Mouse (Mus musculus): ENCODE data around the gene Bsn. TPM values are rescaled to one million over a fixed set of nuclear protein-coding genes. Genes with fewer than 3 reads are reported as not detected.

Gene Bsn
- polyA plus RNA-seq, 1 experiment from 2014 or later, result 7.0 TPM

DNA sequence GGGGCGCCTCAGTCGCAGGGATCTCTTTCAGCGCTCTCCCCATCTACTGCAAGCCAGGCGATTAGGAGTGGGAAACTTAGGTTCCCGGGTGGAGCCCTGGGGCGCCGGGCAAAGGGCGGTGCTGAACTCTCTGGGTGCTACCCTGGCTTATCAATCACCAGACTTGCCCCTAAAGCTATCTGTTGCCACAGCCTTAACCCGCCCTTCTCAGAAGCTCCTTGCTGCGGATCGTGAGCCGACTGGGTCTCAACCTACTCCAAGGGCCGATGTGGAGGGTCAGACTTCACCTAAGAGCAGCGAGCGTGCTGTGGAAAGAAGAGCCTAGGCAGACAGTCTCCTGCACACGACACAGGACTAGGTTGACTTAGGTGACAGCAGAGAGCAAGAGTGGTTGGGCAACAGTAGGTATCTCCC, 95.2 kb downstream of the Bsn start:
- under 1% methylated on average over 16 of the region's 16 CpGs for WGBS
- Histone ChIP-seq H3K4me1 (replicated peaks) (peaks cover 34% of the 10 kb centered on the region), H3K27ac (replicated peaks) (peak overlapping the region; percentile 80), H3K4me3 (peak overlapping the region; percentile 77), H3K9ac (peak overlapping the region; percentile 87), H3K4me2 (peak overlapping the region; percentile 91), H3K27me3 (no peaks in the 10 kb centered on the region), H3K9me3 (no peaks in the 10 kb centered on the region), H3K36me3 (peaks cover 52% of the 10 kb centered on the region)
- peak; percentile 55 for ATAC-seq (ENCODE audit: low read depth)

DNA sequence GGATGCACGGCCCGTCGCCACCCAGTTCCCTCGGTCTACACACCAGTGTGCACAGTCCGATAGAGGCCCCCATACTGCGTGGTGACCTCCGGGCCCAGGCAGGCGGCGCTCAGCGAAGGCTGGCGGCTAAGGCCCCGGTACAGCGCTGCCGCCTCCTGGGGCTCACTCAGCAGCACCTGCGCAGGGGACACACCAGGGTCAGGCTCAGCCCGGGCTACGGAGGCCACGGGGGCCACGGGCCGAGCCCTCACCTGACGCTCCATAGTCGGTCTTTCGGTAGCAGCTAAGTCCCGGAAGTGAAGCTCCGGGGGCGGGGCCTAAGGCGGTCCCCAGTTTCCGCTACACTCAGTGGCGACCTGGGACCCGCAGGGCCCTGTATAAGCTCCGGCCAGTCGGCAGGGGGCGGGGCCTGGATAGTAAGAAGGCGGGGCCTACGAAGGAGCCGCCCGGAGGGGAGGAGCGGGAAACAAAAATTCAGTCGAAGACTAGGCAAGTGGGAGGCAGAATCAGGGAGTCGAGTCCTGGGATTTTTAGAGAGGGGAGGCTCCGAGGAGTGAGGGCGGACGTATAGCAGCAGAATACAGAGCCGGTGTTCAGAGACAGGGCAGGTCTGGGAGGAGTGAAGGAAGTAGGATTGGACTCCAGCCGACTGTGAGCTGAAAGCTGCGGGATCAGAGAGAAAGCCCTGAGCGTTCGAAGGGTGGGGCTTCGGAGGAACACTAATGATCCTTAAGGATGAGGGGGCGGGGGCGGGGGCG, 95.8 kb downstream of the Bsn start, which contains the start of gene Apeh:
Apeh (minus strand) TSS at position 423 of the 758 bp plus-strand sequence.
- Histone ChIP-seq H3K36me3 (peaks cover 52% of the 10 kb centered on the region), H3K9ac (peak within 1 kb of the TSS; percentile 87), H3K4me1 (replicated peaks) (peaks cover 34% of the 10 kb centered on the region), H3K9me3 (no peaks in the 10 kb centered on the region), H3K4me3 (peak within 1 kb of the TSS; percentile 77), H3K4me2 (peak within 1 kb of the TSS; percentile 91), H3K27me3 (no peaks in the 10 kb centered on the region), H3K27ac (replicated peaks) (peak within 1 kb of the TSS; percentile 80)
- peak; percentile 94 for ATAC-seq (ENCODE audit: low read depth)
- under 1% methylated on average over 52 of the region's 52 CpGs for WGBS

DNA sequence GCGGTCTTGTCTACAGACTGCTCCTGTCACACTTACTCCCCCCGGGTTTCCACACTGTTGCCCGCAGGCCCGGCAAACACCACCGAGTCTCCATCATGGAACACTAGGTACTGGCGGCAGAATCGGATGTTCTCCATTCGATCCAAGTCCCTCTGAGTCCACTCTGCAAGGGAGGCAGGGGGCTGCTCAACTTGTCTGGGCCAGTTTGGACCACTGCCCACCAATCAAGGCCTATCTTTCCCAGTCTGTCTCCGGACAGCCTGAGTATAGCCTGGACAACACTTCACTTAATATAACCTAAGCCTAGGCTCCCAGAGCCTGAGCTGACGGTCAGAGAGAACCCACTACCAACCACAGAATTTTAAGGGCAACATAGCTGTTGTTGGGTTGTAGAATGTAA, 96.6 kb downstream of the Bsn start:
- H3K4me3 ChIP-seq, result peak overlapping the region; percentile 77
- H3K27ac ChIP-seq (replicated peaks), result peak overlapping the region; percentile 80; the same call in 1 of the 2 replicates
- H3K4me1 ChIP-seq (replicated peaks), result peaks cover 34% of the 10 kb centered on the region
- peaks cover 52% of the 10 kb centered on the region for H3K36me3 ChIP-seq
- no peaks in the 10 kb centered on the region for H3K27me3 ChIP-seq
- no peak for ATAC-seq (ENCODE audit: low read depth)
- peak overlapping the region; percentile 91 for H3K4me2 ChIP-seq
- 74% methylated on average over 10 of the region's 10 CpGs for WGBS
- no peaks in the 10 kb centered on the region for H3K9me3 ChIP-seq
- H3K9ac ChIP-seq, result peak overlapping the region; percentile 87

DNA sequence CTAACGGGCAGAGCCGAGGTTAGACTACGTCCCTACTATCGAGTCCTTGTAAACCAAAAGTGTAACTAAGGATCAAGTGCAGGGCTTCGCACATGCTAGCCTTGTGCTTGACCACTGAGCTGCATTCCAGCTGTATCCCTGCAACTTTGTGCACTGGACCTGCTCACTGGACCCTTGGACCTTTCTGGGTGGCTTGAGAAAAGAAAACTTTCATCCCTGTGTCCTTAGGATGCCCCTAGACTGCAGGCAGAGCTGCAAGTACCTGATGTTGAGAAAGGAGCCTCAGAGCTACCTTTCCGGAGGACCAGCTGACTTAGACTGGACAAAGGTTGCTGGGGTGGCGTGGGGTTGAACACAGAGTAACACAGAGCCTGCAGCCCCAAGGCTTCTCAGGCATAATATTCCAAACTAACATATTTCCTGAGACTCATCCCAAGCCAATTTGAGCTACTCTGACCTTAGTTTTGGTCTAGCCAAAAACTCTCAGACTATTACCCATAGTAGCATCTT, 99.5 kb downstream of the Bsn start:
- Histone ChIP-seq H3K36me3 (peaks cover 72% of the 10 kb centered on the region), H3K4me2 (no peak overlapping the region), H3K4me3 (no peak overlapping the region), H3K9me3 (no peaks in the 10 kb centered on the region), H3K9ac (no peak overlapping the region), H3K4me1 (replicated peaks) (peaks cover 25% of the 10 kb centered on the region), H3K27me3 (no peaks in the 10 kb centered on the region), H3K27ac (replicated peaks) (no peak overlapping the region)
- ATAC-seq (ENCODE audit: low read depth), result no peak
- 95% methylated on average over 7 of the region's 7 CpGs for WGBS

DNA sequence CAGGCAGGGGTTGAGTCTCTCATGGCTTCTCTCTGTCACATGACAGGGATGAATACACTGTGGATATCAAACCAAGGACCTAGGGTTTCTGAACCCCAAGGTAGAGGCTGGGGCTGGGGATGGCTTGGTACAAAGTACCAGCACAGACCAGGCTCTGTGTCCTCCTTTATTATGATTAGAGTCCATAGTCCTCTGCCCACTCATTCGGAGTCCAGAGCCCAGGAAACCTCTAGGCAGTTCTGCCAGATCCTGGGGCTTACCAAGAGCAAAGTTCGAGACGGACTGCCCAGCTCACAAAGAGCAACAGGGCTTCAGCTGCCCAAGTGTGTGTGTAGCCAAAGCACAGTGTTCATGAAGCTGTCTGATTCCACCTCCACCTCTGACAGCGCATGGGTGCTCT, 104.9 kb downstream of the Bsn start:
- Histone ChIP-seq H3K9me3 (no peaks in the 10 kb centered on the region), H3K4me1 (replicated peaks) (peaks cover 9% of the 10 kb centered on the region; the same call in 1 of the 2 replicates), H3K4me3 (no peak overlapping the region), H3K27me3 (peaks cover 45% of the 10 kb centered on the region), H3K4me2 (no peak overlapping the region), H3K36me3 (peaks cover 67% of the 10 kb centered on the region), H3K9ac (no peak overlapping the region), H3K27ac (replicated peaks) (no peak overlapping the region)
- 97% methylated on average over 4 of the region's 4 CpGs for WGBS
- no peak for ATAC-seq (ENCODE audit: low read depth)

DNA sequence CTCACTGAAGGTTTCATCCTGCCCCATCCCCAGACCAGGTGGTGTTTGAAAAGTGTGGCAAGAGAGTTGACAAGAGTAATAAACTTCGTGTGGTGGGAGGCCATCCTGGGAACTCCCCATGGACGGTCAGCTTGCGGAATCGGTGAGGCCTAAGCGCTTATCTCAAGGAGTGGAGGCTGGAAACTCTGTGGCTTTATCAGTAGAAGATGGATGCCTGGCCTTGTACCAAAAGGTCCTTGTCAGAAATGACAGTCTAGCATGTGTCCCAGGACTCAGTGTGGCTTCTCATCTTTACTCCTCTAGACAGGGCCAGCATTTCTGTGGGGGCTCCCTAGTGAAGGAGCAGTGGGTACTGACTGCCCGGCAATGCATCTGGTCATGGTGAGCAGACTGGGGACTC, 106.6 kb downstream of the Bsn start:
- Histone ChIP-seq H3K4me1 (replicated peaks) (peaks cover 17% of the 10 kb centered on the region), H3K4me3 (no peak overlapping the region), H3K4me2 (no peak overlapping the region), H3K9me3 (no peaks in the 10 kb centered on the region), H3K36me3 (peaks cover 50% of the 10 kb centered on the region), H3K27me3 (peaks cover 46% of the 10 kb centered on the region), H3K27ac (replicated peaks) (no peak overlapping the region), H3K9ac (no peak overlapping the region)
- WGBS, result 86% methylated on average over 6 of the region's 6 CpGs
- ATAC-seq (ENCODE audit: low read depth), result no peak

DNA sequence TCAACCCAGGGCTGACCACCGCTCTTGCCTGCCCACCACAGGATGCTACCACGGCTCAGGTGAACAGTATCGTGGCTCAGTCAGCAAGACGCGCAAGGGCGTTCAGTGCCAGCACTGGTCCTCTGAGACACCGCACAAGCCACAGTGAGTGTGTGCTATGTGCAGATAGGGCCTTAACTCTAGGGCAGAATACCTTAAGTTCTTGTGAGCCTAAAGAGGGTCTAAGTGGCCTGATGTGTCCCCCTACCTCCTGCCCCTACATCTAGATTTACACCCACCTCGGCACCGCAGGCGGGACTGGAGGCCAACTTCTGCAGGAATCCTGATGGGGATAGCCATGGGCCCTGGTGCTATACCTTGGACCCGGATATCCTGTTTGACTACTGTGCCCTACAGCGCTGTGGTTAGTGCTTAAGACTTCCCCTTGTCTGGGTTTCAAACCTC, 107.2 kb downstream of the Bsn start, which contains the start of gene Rnf123:
Rnf123 (minus strand) TSS at position 359 of the 444 bp plus-strand sequence.
- Histone ChIP-seq H3K27me3 (peaks cover 46% of the 10 kb centered on the region), H3K9me3 (no peaks in the 10 kb centered on the region), H3K4me2 (peak within 1 kb of the TSS; percentile 26), H3K4me1 (replicated peaks) (peaks cover 22% of the 10 kb centered on the region), H3K36me3 (peaks cover 44% of the 10 kb centered on the region), H3K4me3 (no peak within 1 kb of the TSS), H3K9ac (peak within 1 kb of the TSS; percentile 38; the same call in 1 of the 2 replicates), H3K27ac (replicated peaks) (no peak within 1 kb of the TSS)
- ATAC-seq (ENCODE audit: low read depth), result no peak
- WGBS, result 35% methylated on average over 12 of the region's 12 CpGs

DNA sequence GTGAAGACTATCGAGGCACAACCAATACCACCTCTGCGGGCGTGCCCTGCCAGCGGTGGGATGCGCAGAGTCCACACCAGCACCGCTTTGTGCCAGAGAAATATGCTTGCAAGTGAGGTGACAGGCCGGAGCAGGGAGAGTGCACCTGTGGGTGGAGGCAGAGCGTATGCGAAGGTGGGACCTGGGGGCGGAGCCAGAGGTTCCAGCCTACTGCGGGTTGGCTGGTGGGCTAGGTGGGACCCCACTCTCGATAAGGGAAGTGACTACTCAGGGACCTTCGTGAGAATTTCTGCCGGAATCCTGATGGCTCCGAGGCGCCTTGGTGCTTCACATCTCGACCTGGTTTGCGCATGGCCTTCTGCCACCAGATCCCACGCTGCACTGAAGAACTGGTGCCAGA, 107.6 kb downstream of the Bsn start:
- peak overlapping the region; percentile 38; the same call in 1 of the 2 replicates for H3K9ac ChIP-seq
- no peak for ATAC-seq (ENCODE audit: low read depth)

DNA sequence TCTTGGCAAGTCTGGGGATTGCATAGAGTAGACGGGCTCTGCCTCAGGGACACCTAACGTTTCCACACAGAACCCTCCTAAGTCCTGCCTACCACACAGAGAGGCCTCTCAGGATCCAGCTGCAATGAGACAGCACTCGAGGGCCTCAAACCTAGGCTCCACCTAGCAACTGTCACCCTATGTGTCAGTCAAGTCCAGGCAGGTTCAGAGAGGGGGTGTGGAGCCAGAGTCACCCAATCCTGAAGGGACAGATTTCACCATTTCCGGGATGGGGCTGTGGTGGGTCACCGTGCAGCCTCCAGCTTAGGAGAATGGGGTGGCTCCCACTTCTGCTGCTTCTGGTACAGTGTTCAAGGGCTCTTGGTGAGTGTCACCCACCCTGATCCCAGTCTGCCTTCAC, 110.0 kb downstream of the Bsn start, which contains the start of gene Mst1:
Mst1 (plus strand) TSS at position 269 of the 400 bp plus-strand sequence.
- peaks cover 26% of the 10 kb centered on the region for H3K4me1 ChIP-seq (replicated peaks)
- no peak for ATAC-seq (ENCODE audit: low read depth)
- H3K4me3 ChIP-seq, result peak within 1 kb of the TSS; percentile 86
- H3K9me3 ChIP-seq, result no peaks in the 10 kb centered on the region
- H3K27ac ChIP-seq (replicated peaks), result no peak within 1 kb of the TSS
- peaks cover 46% of the 10 kb centered on the region for H3K27me3 ChIP-seq
- 80% methylated on average over 5 of the region's 5 CpGs for WGBS
- H3K4me2 ChIP-seq, result peak within 1 kb of the TSS; percentile 83
- peaks cover 25% of the 10 kb centered on the region for H3K36me3 ChIP-seq
- peak within 1 kb of the TSS; percentile 97 for H3K9ac ChIP-seq

More for the DNA sequence above, 107.6 kb downstream of the Bsn start:
- Histone ChIP-seq H3K27ac (replicated peaks) (no peak overlapping the region), H3K4me2 (peak overlapping the region; percentile 26), H3K9me3 (no peaks in the 10 kb centered on the region), H3K27me3 (peaks cover 46% of the 10 kb centered on the region), H3K36me3 (peaks cover 40% of the 10 kb centered on the region), H3K4me1 (replicated peaks) (peaks cover 26% of the 10 kb centered on the region), H3K4me3 (no peak overlapping the region)
- 7% methylated on average over 19 of the region's 19 CpGs for WGBS

DNA sequence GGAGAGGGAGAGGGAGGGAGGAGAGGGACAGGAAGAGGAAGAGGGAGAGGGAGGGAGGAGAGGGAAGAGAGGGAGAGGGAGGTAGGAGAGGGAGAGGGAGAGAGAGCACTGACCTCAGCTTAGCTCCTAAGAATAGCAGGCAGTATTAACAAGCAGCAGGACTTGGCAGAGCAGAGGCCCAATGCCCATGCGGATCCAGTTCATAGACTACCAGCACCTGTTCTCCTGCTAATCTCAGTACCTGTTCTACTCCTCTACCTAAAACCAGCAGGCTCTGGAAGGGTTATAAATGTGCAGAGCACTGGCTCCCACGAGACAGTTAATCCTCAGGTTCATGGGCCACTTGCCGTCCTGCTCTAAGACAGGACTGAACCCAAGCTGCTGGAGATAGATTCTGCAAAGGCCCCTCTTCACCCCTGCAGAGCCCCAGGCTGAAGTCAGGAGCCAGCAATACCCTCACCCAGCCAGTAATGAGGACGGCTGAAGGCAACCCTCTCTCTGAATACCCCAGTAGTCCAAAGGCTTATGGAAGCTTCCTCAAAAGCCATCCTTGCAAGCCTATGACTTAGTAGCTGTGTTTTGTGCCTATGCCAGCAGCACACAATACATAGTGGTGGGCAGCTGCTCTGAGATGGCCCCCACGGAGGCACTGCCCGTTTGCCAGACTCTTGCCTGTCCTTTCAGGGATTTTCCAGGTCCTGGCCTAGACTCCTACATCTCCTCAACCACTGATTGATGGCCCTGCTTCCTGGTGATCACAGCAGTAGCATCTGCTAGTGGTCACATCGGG, 116.8 kb downstream of the Bsn start:
- Histone ChIP-seq H3K9me3 (no peaks in the 10 kb centered on the region), H3K27me3 (no peaks in the 10 kb centered on the region), H3K4me2 (no peak overlapping the region), H3K9ac (no peak overlapping the region), H3K4me3 (no peak overlapping the region), H3K27ac (replicated peaks) (no peak overlapping the region), H3K4me1 (replicated peaks) (peaks cover 7% of the 10 kb centered on the region), H3K36me3 (peaks cover 48% of the 10 kb centered on the region)
- WGBS, result 65% methylated on average over 7 of the region's 7 CpGs
- no peak for ATAC-seq (ENCODE audit: low read depth)

DNA sequence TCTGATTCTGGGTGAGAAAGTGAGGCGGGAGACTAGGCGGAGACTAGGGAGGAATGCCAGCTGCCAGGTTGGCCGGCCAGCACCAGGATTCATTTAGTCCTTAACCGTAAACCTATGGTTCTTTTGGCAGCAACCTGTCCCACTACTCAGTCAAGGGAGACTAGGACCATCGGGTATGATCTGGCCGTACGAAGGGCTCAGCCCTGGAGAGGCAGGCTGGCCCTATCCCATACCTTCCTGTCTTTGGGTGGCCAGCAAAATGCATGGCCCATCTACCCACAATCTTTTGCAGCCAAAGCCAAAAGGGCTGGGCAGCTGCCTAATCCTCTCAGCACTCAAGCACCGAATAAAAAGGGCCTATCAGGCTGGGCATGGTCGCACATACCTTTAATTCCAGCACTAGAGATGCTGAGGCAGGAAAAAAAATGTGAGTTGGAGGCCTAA, 117.7 kb downstream of the Bsn start:
- Histone ChIP-seq H3K9ac (no peak overlapping the region), H3K9me3 (no peaks in the 10 kb centered on the region), H3K27me3 (no peaks in the 10 kb centered on the region), H3K27ac (replicated peaks) (no peak overlapping the region), H3K36me3 (peaks cover 49% of the 10 kb centered on the region), H3K4me2 (no peak overlapping the region), H3K4me3 (no peak overlapping the region), H3K4me1 (replicated peaks) (0 out of 2 replicates have a peak, but pooled peaks cover 3% of the 10 kb centered on the region)
- WGBS, result 77% methylated on average over 9 of the region's 9 CpGs
- ATAC-seq (ENCODE audit: low read depth), result no peak

DNA sequence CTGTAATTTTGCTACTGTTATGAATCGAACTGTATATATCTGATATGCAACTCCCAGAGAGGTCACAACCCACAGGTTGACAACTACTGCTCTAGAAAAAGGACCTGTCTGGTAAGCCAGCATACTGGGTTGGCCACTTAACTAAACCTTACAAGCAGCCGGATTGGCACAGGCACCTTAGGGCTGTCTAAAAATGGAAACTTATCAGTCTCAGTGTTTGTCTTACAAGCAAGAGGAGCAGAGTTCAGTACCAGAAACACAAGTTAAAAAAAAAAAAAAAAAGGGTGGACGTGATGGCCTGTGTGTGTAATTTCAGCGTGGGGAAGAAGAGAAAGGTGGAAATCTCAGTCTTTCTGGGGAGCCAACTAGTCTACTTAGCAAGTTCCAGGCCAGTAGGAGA, 118.4 kb downstream of the Bsn start:
- no peak overlapping the region for H3K27ac ChIP-seq (replicated peaks)
- H3K36me3 ChIP-seq, result peaks cover 44% of the 10 kb centered on the region
- H3K4me3 ChIP-seq, result no peak overlapping the region
- H3K4me2 ChIP-seq, result no peak overlapping the region
- 0 out of 2 replicates have a peak, but pooled peaks cover 3% of the 10 kb centered on the region for H3K4me1 ChIP-seq (replicated peaks)
- no peaks in the 10 kb centered on the region for H3K27me3 ChIP-seq
- no peak overlapping the region for H3K9ac ChIP-seq
- H3K9me3 ChIP-seq, result no peaks in the 10 kb centered on the region
- no peak for ATAC-seq (ENCODE audit: low read depth)
- 85% methylated on average over 4 of the region's 4 CpGs for WGBS
